Comparison of ENCODE assay signal across 19 mouse cellular contexts in the genomic region with DNA sequence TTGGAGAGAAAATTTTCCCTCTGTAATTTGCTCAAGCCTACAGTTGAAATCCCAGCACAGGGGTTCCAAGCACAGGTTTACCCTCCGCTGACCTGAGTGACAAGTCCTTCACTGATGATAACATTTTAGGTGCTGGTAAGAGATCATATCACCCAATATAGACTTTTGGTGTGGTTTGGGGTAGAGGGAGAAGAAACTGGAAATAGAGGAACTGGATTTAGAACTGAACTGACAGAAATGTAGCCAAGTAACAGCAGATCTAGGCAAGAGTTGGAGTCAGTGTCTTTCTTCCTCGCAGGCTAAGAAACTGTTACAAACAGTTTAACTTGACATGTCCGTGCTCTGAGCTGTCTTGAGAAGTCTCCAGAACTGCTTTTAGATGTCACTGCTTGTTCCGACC.
"Had no signal": no experiment of that assay in that cellular context is flagged by ENCODE, and none has a peak within 500 bp of the region (broad histone marks: within the 10 kb centered on the region; RNA-seq: fewer than 3 reads in every experiment).

No protein-coding gene starts in this region.

- H3K4me2 ChIP-seq: liver, embryonic 15.5 days; lung, embryonic 15.5 days; midbrain, embryonic 11.5 days; midbrain, embryonic 13.5 days; midbrain, embryonic 15.5 days; neural tube, embryonic 12.5 days had no signal

- H3K27me3 ChIP-seq: liver, embryonic 15.5 days; lung, embryonic 15.5 days; megakaryocyte, embryonic 14.5 days; midbrain, embryonic 13.5 days; midbrain, embryonic 15.5 days; neural tube, embryonic 12.5 days had no signal

- ATAC-seq: liver, postnatal 0 days; lung, postnatal 0 days; midbrain, embryonic 13.5 days; midbrain, embryonic 15.5 days had no signal

- H3K9me3 ChIP-seq: liver, embryonic 15.5 days; lung, embryonic 15.5 days; midbrain, embryonic 13.5 days; midbrain, embryonic 15.5 days; neural tube, embryonic 12.5 days had no signal

- H3K4me3 ChIP-seq: liver, embryonic 15.5 days; lung, embryonic 15.5 days; megakaryocyte, embryonic 14.5 days; midbrain, embryonic 13.5 days; midbrain, embryonic 15.5 days; neural tube, embryonic 12.5 days had no signal

- H3K9ac ChIP-seq: liver, embryonic 15.5 days; liver, postnatal 0 days; lung, embryonic 15.5 days; midbrain, embryonic 13.5 days; midbrain, embryonic 15.5 days; neural tube, embryonic 12.5 days had no signal

- H3K4me1 ChIP-seq: liver, embryonic 15.5 days; lung, embryonic 15.5 days; megakaryocyte, embryonic 14.5 days; midbrain, embryonic 13.5 days; midbrain, embryonic 15.5 days; neural tube, embryonic 12.5 days had no signal

- H3K36me3 ChIP-seq: liver, embryonic 15.5 days; lung, embryonic 15.5 days; midbrain, embryonic 13.5 days; midbrain, embryonic 15.5 days; neural tube, embryonic 12.5 days had no signal

- DNase-seq: liver, postnatal 0 days; lung, adult 2 months; lung, postnatal 14 days; lung, postnatal 36 days; right cerebral cortex, postnatal 25 days; right cerebral cortex, postnatal 4 days; spleen, adult 18-20 months; thymus, adult 18-20 months; thymus, postnatal 14 days; thymus, postnatal 36 days had no signal

- H3K27ac ChIP-seq: liver, embryonic 15.5 days; lung, embryonic 15.5 days; macrophage; midbrain, embryonic 13.5 days; midbrain, embryonic 15.5 days; neural tube, embryonic 12.5 days had no signal
